Comparison of ENCODE assay signal across 12 mouse cellular contexts in the genomic region with DNA sequence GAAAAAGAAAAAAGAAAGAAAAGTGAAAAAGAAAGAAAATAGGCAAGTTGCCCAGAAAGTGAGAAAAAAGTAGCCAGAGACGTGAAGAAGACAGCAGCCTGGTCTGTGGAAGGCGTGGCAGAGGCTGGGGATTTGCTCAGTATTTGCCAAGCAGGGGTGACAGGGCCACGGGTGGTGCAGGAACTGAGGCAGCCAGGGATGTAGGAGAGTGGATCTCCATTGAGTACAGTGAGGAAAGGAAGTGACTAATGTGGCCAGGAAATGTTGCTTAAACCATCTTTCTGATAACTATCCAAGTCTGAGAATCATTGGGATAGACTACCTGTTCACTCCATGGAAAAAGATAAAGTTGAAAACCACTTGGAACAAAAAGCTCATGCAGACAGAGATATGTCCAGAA.
"Had no signal": no experiment of that assay in that cellular context is flagged by ENCODE, and none has a peak within 500 bp of the region (broad histone marks: within the 10 kb centered on the region; RNA-seq: fewer than 3 reads in every experiment).

No protein-coding gene starts in this region.

- DNase-seq: lung, adult 18-20 months; lung, embryonic 14.5 days; lung, postnatal 10 days; lung, postnatal 4 days; midbrain, embryonic 14.5 days; retina, postnatal 1 day; right cerebral cortex, adult 18-20 months; right cerebral cortex, postnatal 25 days; thymus, adult 2 months; thymus, postnatal 25 days; thymus, postnatal 4 days had no signal

- ATAC-seq: midbrain, embryonic 16.5 days had no signal
